Mouse (Mus musculus) forebrain, embryonic 14.5 days (tissue): Measurements from ENCODE around the gene Oit3. TPM values are rescaled to one million over a fixed set of nuclear protein-coding genes. Genes with fewer than 3 reads are reported as not detected.
"Not testable (repeated sequence)": the region's sequence is repeated elsewhere in the genome, so short reads cannot be mapped to it uniquely, and the experiment has no call there.

Experiments used
- ATAC-seq: fragments of 200-750 bp; cut with Nextera tagmentation; 2 replicates; pipeline ENCODE4 v1.8.0; 2017; ENCODE audit warnings: mild to moderate bottlenecking, moderate library complexity
- DNase-seq: peaks from one replicate; pipeline ENCODE4 v3.0.0-alpha.2; 2015; ENCODE audit warnings: low spot score
- H3K27ac ChIP-seq: fragments of 300-500 bp; sonication (generic); 2 replicates; pipeline ENCODE4 v1.5.1; 2014; ENCODE audit warnings: low read depth, mild to moderate bottlenecking, control low read depth, low read length, moderate library complexity
- H3K27me3 ChIP-seq: fragments of 300-500 bp; sonication (generic); replicated peaks from 2 replicates; pipeline ENCODE4 v1.6.1; 2014; ENCODE audit warnings: low read length, control low read depth, mixed read lengths; ENCODE audit not compliant: control insufficient read depth, insufficient read depth
- H3K36me3 ChIP-seq: fragments of 300-500 bp; sonication (generic); 2 replicates; pipeline ENCODE4 v1.6.1; 2014; ENCODE audit warnings: low read length, control low read depth; ENCODE audit not compliant: control insufficient read depth, insufficient read depth
- H3K4me1 ChIP-seq: fragments of 300-500 bp; sonication (generic); 2 replicates; pipeline ENCODE4 v1.6.1; 2014; ENCODE audit warnings: antibody characterized with exemption, low read length, control low read depth; ENCODE audit not compliant: control insufficient read depth, insufficient read depth
- H3K4me2 ChIP-seq: fragments of 300-500 bp; sonication (generic); 2 replicates; pipeline ENCODE4 v1.6.1; 2014; ENCODE audit warnings: mild to moderate bottlenecking, control low read depth, low read length
- H3K4me3 ChIP-seq: fragments of 300-500 bp; sonication (generic); 2 replicates; pipeline ENCODE4 v1.5.1; 2014; ENCODE audit warnings: low read depth, low read length, control low read depth
- H3K9ac ChIP-seq: fragments of 300-500 bp; sonication (generic); 2 replicates; pipeline ENCODE4 v1.6.1; 2014; ENCODE audit warnings: mild to moderate bottlenecking, low read length, control low read depth, moderate library complexity
- H3K9me3 ChIP-seq: fragments of 300-500 bp; sonication (generic); replicated peaks from 2 replicates; pipeline ENCODE4 v1.6.1; 2016; ENCODE audit warnings: low read length, control low read depth, mixed read lengths; ENCODE audit not compliant: control insufficient read depth
- WGBS: fragments of 180-500 bp; shearing (Covaris S2); extraction: QIAGEN DNeasy Blood & Tissue Kit; methylation state at CpG from one replicate; pipeline ENCODE4 v1.1.7; 2014; 5-methylcytosine and 5-hydroxymethylcytosine counted together
- polyA plus RNA-seq: library from polyadenylated mRNA; unstranded; fragments of >200 nt; fragmentation: Nextera tagmentation; extraction: Ambion mirVana; gene quantifications from 2 replicates; pipeline ENCODE4 v1.2.1, GENCODE M21; 2014

The Oit3 gene
- polyA plus RNA-seq, 1 experiment from 2014 or later, result not detected

DNA sequence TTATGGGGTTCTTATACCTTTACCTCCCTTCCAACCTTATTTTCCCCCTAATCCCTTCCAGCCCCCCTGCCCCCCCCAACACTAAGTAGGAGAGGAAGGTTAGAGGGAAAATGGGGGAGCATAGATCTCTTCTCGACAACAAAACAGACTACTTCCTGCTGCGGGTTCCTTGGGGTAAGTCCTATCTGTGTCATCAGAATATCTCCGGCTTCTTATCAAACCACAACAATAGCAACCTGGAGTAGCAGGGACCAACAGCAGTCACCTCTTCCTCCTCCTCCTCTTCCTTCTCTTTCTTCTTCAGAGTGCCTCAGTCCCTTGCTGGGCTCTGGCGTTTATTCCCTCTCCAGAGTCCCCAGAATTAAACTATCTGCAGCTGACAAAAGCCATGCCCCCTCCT, 49.7 kb downstream of the Oit3 start:
- H3K9me3 ChIP-seq, result peaks cover 4% of the 10 kb centered on the region; the same call in 1 of the 2 replicates
- H3K4me1 ChIP-seq, result no peaks in the 10 kb centered on the region
- WGBS, result 82% methylated on average over 4 of the region's 4 CpGs
- ATAC-seq (no peak), DNase-seq (no peak)
- no peaks in the 10 kb centered on the region for H3K36me3 ChIP-seq
- no peak overlapping the region for H3K27ac ChIP-seq
- no peaks in the 10 kb centered on the region for H3K27me3 ChIP-seq
- H3K4me3 ChIP-seq, result no peak overlapping the region
- no peak overlapping the region for H3K4me2 ChIP-seq
- no peak overlapping the region for H3K9ac ChIP-seq

DNA sequence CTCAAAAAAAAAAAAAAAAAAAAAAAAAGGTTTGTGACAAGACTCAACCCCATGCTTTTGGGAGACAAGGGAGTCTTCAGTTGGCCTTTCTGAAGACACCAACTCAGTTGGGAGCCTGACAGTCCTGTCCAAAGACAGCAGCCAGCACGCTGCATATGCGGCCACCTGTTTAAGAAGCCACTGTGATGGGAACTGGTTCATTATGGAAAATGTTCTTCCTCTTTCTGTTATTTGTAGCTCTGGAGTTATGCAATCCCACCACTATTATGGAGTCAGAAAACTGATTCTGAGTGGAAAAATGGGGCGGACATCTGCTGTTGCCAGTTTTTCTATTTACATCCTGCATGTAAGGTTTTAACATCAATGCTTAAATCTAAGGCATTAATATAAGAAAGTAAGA, 51.9 kb downstream of the Oit3 start:
- 94% methylated on average over 3 of the region's 3 CpGs for WGBS
- no peak overlapping the region for H3K27ac ChIP-seq
- no peak overlapping the region for H3K4me2 ChIP-seq
- DNase-seq, result no peak
- H3K4me1 ChIP-seq, result no peaks in the 10 kb centered on the region
- H3K36me3 ChIP-seq, result no peaks in the 10 kb centered on the region
- no peak for ATAC-seq
- no peaks in the 10 kb centered on the region for H3K27me3 ChIP-seq
- H3K9me3 ChIP-seq, result peaks cover 4% of the 10 kb centered on the region; the same call in 1 of the 2 replicates
- H3K4me3 ChIP-seq, result no peak overlapping the region
- no peak overlapping the region for H3K9ac ChIP-seq

DNA sequence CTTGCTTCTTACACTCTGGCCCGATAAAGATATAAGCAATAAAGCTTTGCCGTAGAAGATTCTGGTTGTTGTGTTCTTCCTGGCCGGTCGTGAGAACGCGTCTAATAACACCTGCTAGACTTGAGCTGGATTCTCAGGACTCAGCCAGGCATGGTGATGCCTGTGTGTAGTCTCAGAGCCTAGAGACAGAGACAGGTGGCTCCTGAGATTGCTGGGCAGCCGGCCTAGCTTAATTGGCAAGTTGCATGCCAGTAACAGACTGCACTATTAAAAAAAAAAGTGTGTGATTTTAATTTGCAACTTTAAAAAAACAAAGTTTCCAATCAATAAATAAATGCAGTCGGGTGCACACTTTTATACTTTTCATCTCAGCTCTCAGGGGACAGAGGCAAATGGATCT, 54.6 kb downstream of the Oit3 start:
- H3K27ac ChIP-seq, result no peak overlapping the region
- H3K9me3 ChIP-seq, result peaks cover 4% of the 10 kb centered on the region; the same call in 1 of the 2 replicates
- ATAC-seq (peak; percentile 75; the same call in 1 of the 2 replicates), DNase-seq (peak; percentile 70)
- no peak overlapping the region for H3K4me3 ChIP-seq
- H3K36me3 ChIP-seq, result no peaks in the 10 kb centered on the region
- no peaks in the 10 kb centered on the region for H3K4me1 ChIP-seq
- H3K9ac ChIP-seq, result no peak overlapping the region
- 69% methylated on average over 7 of the region's 8 CpGs for whole genome bisulfite sequencing
- H3K27me3 ChIP-seq, result no peaks in the 10 kb centered on the region
- H3K4me2 ChIP-seq, result no peak overlapping the region

DNA sequence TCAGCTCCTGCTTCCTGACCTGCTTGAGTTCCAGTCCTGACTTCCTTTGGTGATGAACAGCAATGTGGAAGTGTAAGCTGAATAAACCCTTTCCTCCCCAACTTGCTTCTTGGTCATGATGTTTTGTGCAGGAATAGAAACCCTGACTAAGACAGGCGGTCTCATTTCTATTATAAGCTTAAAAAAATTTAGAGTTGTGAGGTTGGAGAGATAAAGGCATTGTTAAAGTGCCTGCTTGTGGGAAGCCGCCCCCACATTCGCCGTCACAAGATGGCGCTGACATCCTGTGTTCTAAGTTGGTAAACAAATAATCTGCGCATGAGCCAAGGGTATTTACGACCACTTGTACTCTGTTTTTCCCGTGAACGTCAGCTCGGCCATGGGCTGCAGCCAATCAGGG, 60.0 kb downstream of the Oit3 start:
- not testable (repeated sequence) for DNase-seq
- 92% methylated on average over 5 of the region's 10 CpGs for WGBS

DNA sequence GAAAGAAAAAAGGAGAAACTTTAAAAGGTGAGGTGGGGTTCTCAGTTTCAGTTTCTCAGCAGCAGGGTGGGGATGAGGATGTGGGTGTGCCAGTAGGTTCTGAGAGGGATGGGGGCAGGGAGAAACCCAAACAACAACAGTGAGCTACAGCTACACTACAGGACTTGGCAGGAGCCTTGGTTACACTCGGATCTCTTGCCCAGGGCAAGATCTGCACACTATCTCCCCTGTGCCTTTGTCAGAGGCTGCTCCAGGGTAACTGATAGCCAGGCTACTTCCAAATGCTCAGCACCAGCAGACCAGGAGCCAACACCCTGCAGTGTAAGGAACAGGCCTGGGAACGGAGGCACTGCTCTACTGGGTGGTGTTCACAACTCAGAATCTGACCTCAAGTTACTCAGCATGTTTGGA, 61.2 kb downstream of the Oit3 start:
- no peak overlapping the region for H3K4me2 ChIP-seq
- H3K4me3 ChIP-seq, result no peak overlapping the region
- WGBS, result 72% methylated on average over 2 of the region's 2 CpGs
- no peak overlapping the region for H3K27ac ChIP-seq
- no peaks in the 10 kb centered on the region for H3K4me1 ChIP-seq
- no peaks in the 10 kb centered on the region for H3K27me3 ChIP-seq
- no peaks in the 10 kb centered on the region for H3K36me3 ChIP-seq
- ATAC-seq (no peak), DNase-seq (no peak)
- no peaks in the 10 kb centered on the region for H3K9me3 ChIP-seq
- no peak overlapping the region for H3K9ac ChIP-seq

More for the DNA sequence above, 60.0 kb downstream of the Oit3 start:
- H3K4me3 ChIP-seq, H3K4me2 ChIP-seq, H3K27me3 ChIP-seq, H3K36me3 ChIP-seq, ATAC-seq, H3K9me3 ChIP-seq, H3K27ac ChIP-seq, H3K9ac ChIP-seq, H3K4me1 ChIP-seq: not testable (repeated sequence)

DNA sequence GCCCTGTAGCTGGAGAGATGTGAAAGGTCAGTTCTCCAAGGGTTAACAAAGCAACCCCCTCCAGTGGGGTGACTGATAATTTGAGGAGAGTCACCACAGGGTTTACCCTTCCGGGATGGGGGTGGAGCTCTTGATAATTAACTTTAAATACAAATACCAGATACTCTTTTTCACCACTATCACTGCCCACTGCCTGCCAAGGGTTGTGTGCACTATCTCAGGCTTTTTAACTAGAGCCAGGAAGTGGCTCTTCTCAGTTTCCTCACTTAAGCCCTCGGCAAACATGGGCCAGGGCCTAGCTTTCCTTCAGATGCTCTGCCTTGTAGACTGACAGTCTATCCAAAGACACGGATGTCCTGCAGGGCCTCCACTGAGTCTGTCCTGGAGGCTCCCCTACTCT, 61.7 kb downstream of the Oit3 start:
- no peak for ATAC-seq
- Histone ChIP-seq H3K9ac (no peak overlapping the region), H3K4me2 (no peak overlapping the region), H3K36me3 (0 out of 2 replicates have a peak, but pooled peaks cover 4% of the 10 kb centered on the region), H3K27me3 (no peaks in the 10 kb centered on the region), H3K4me1 (no peaks in the 10 kb centered on the region), H3K9me3 (no peaks in the 10 kb centered on the region), H3K4me3 (no peak overlapping the region), H3K27ac (no peak overlapping the region)
- DNase-seq, result no peak
- 55% methylated on average over 3 of the region's 3 CpGs for WGBS

DNA sequence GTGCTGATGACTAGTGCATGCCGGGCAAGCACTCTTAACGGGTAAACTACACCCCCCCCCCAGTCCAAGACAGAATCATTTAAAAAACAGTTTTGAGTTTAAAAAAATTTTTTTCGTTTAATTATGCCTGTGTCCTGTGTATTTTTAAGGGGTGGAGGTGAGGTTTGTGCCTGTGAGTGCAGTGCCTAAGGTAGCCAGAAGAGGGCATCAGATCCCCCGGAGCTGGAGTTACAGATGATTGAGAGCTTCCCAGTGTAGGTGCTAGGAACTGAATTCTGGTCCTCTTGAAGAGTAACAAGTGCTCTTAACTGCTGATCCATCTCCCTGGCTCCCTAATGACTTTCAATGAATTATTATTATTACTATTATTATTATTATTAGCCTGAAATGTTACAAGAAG, 62.9 kb downstream of the Oit3 start:
- no peaks in the 10 kb centered on the region for H3K9me3 ChIP-seq
- H3K27ac ChIP-seq, result no peak overlapping the region
- H3K27me3 ChIP-seq, result no peaks in the 10 kb centered on the region
- H3K4me2 ChIP-seq, result no peak overlapping the region
- DNase-seq (no peak), ATAC-seq (no peak)
- no peak overlapping the region for H3K4me3 ChIP-seq
- 94% methylated on average over 4 of the region's 4 CpGs for WGBS
- no peak overlapping the region for H3K9ac ChIP-seq
- H3K36me3 ChIP-seq, result peaks cover 13% of the 10 kb centered on the region; the same call in 1 of the 2 replicates
- no peaks in the 10 kb centered on the region for H3K4me1 ChIP-seq

DNA sequence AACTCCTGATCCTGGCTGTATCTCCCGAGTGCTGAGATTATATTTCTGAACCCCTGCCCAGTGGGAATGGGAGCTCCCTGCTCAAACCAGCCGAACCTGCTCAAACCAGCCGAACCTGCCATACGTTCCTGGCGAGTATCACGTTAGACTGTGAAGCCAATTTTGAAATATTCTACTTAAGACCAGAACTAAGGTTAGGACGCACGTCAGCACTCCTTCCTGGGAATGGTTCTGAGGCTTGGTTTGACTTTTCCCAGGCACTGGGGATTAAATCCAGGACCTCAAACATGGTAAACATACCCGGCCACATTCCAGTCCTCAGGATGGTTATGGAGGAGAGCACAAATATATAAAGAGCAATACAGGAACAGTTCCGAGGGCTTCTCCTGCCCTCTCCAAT, 63.7 kb downstream of the Oit3 start:
- Histone ChIP-seq H3K27me3 (no peaks in the 10 kb centered on the region), H3K4me1 (no peaks in the 10 kb centered on the region), H3K9ac (no peak overlapping the region), H3K9me3 (no peaks in the 10 kb centered on the region), H3K4me2 (no peak overlapping the region), H3K4me3 (no peak overlapping the region), H3K27ac (no peak overlapping the region), H3K36me3 (peaks cover 19% of the 10 kb centered on the region; the same call in 1 of the 2 replicates)
- 95% methylated on average over 10 of the region's 10 CpGs for WGBS
- DNase-seq, result no peak
- no peak for ATAC-seq
